Mouse (Mus musculus): ENCODE results near the gene Olfr558. TPM values are rescaled to one million over a fixed set of nuclear protein-coding genes. Genes with fewer than 3 reads are reported as not detected.

The Olfr558 gene
- polyA plus RNA-seq, 1 experiment from 2014 or later = not detected

- H3K27ac ChIP-seq = no peak overlapping the region
- no peaks in the 10 kb centered on the region for H3K9me3 ChIP-seq
- ATAC-seq (ENCODE audit: insufficient number of reproducible peaks, insufficient read depth, low FRiP score, low TSS enrichment, low read depth) = 0 out of 2 replicates have a peak, but pooled peaks have one; percentile 31
- H3K4me3 ChIP-seq (replicated peaks) = no peak overlapping the region
- WGBS = 19% methylated on average over 1 of the region's 1 CpGs
- no peaks in the 10 kb centered on the region for H3K36me3 ChIP-seq
- H3K9ac ChIP-seq (replicated peaks) = no peak overlapping the region
- no peaks in the 10 kb centered on the region for H3K27me3 ChIP-seq
- H3K4me2 ChIP-seq = no peak overlapping the region
- H3K4me1 ChIP-seq (replicated peaks) = no peaks in the 10 kb centered on the region
Observed at GRCm38 (mm10) chr7:102733793-102734192, 31.8 kb downstream of the Olfr558 start.

- no peak overlapping the region for H3K9ac ChIP-seq (replicated peaks)
- H3K4me3 ChIP-seq (replicated peaks) = no peak overlapping the region
- no peaks in the 10 kb centered on the region for H3K27me3 ChIP-seq
- WGBS = 49% methylated on average over 2 of the region's 2 CpGs
- H3K4me2 ChIP-seq = no peak overlapping the region
- no peak for ATAC-seq (ENCODE audit: insufficient number of reproducible peaks, insufficient read depth, low FRiP score, low TSS enrichment, low read depth)
- no peak overlapping the region for H3K27ac ChIP-seq
- H3K4me1 ChIP-seq (replicated peaks) = no peaks in the 10 kb centered on the region
- no peaks in the 10 kb centered on the region for H3K36me3 ChIP-seq
- no peaks in the 10 kb centered on the region for H3K9me3 ChIP-seq
Observed at GRCm38 (mm10) chr7:102737705-102738104, 35.7 kb downstream of the Olfr558 start.

- Histone ChIP-seq H3K9ac (replicated peaks) (no peak overlapping the region), H3K4me1 (replicated peaks) (no peaks in the 10 kb centered on the region), H3K36me3 (no peaks in the 10 kb centered on the region), H3K9me3 (no peaks in the 10 kb centered on the region), H3K27ac (no peak overlapping the region), H3K27me3 (no peaks in the 10 kb centered on the region), H3K4me3 (replicated peaks) (no peak overlapping the region), H3K4me2 (no peak overlapping the region)
- WGBS = 12% methylated on average over 1 of the region's 1 CpGs
- no peak for ATAC-seq (ENCODE audit: insufficient number of reproducible peaks, insufficient read depth, low FRiP score, low TSS enrichment, low read depth)
Observed at GRCm38 (mm10) chr7:102752086-102752485, 50.1 kb downstream of the Olfr558 start.

- H3K4me2 ChIP-seq = no peak within 1 kb of the TSS
- WGBS = 74% methylated on average over 4 of the region's 4 CpGs
- ATAC-seq (ENCODE audit: insufficient number of reproducible peaks, insufficient read depth, low FRiP score, low TSS enrichment, low read depth) = no peak
Observed at GRCm38 (mm10) chr7:102759266-102759665, 57.3 kb downstream of the Olfr558 start, which contains the start of the genes Olfr560 and Olfr78. Gene Olfr560, minus strand, starts transcription at chr7:102759366. Gene Olfr78, minus strand, starts transcription at chr7:102759471.

More at GRCm38 (mm10) chr7:102759266-102759665, 57.3 kb downstream of the Olfr558 start, which contains the start of the genes Olfr560 and Olfr78:
- H3K4me3 ChIP-seq (replicated peaks) = no peak within 1 kb of the TSS
- no peaks in the 10 kb centered on the region for H3K9me3 ChIP-seq
- no peaks in the 10 kb centered on the region for H3K36me3 ChIP-seq
- H3K27me3 ChIP-seq = no peaks in the 10 kb centered on the region
- no peaks in the 10 kb centered on the region for H3K4me1 ChIP-seq (replicated peaks)
- H3K27ac ChIP-seq = no peak within 1 kb of the TSS
- H3K9ac ChIP-seq (replicated peaks) = no peak within 1 kb of the TSS

Other genes with a start within 250 kb of the Olfr558 start
- 0.24 and 0.33 TPM in 2 replicates for gene Olfr543, start 220.5 kb upstream of the Olfr558 start, polyA plus RNA-seq (2016; fragmentation: Nextera tagmentation; extraction: Ambion mirVana)
- gene Olfr544, start 213.9 kb upstream of the Olfr558 start, polyA plus RNA-seq (2016; fragmentation: Nextera tagmentation; extraction: Ambion mirVana) = not detected in 2 replicates
- gene Olfr545, start 202.6 kb upstream of the Olfr558 start, polyA plus RNA-seq (2016; fragmentation: Nextera tagmentation; extraction: Ambion mirVana) = 0.09 TPM in 1 of 2 replicates, not detected in the other
- gene Olfr547, start 167.5 kb upstream of the Olfr558 start, polyA plus RNA-seq (2016; fragmentation: Nextera tagmentation; extraction: Ambion mirVana) = not detected in 2 replicates
- gene Olfr548-ps1, start 161.3 kb upstream of the Olfr558 start, polyA plus RNA-seq (2016; fragmentation: Nextera tagmentation; extraction: Ambion mirVana) = not detected in 2 replicates
- not detected in 2 replicates for gene Olfr549, start 152.3 kb upstream of the Olfr558 start, polyA plus RNA-seq (2016; fragmentation: Nextera tagmentation; extraction: Ambion mirVana)
- 0.44 and 0.59 TPM in 2 replicates for gene Trim21, start 136.7 kb upstream of the Olfr558 start, polyA plus RNA-seq (2016; fragmentation: Nextera tagmentation; extraction: Ambion mirVana)
- not detected in 2 replicates for gene Olfr550, start 130.8 kb upstream of the Olfr558 start, polyA plus RNA-seq (2016; fragmentation: Nextera tagmentation; extraction: Ambion mirVana)
- not detected in 2 replicates for gene Olfr551, start 110.3 kb upstream of the Olfr558 start, polyA plus RNA-seq (2016; fragmentation: Nextera tagmentation; extraction: Ambion mirVana)
- not detected in 2 replicates for gene Olfr552, start 104.4 kb upstream of the Olfr558 start, polyA plus RNA-seq (2016; fragmentation: Nextera tagmentation; extraction: Ambion mirVana)
- not detected in 2 replicates for gene Olfr553, start 84.0 kb upstream of the Olfr558 start, polyA plus RNA-seq (2016; fragmentation: Nextera tagmentation; extraction: Ambion mirVana)
- not detected in 2 replicates for gene Olfr554, start 63.8 kb upstream of the Olfr558 start, polyA plus RNA-seq (2016; fragmentation: Nextera tagmentation; extraction: Ambion mirVana)
- gene Olfr555, start 43.4 kb upstream of the Olfr558 start, polyA plus RNA-seq (2016; fragmentation: Nextera tagmentation; extraction: Ambion mirVana) = not detected in 2 replicates
- not detected in 2 replicates for gene Olfr556, start 37.3 kb upstream of the Olfr558 start, polyA plus RNA-seq (2016; fragmentation: Nextera tagmentation; extraction: Ambion mirVana)
- 14.9 and 15.0 TPM in 2 replicates for gene Trim68, start 14.9 kb upstream of the Olfr558 start, polyA plus RNA-seq (2016; fragmentation: Nextera tagmentation; extraction: Ambion mirVana)
- gene Olfr557, start 6.3 kb upstream of the Olfr558 start, polyA plus RNA-seq (2016; fragmentation: Nextera tagmentation; extraction: Ambion mirVana) = not detected in 2 replicates
- not detected in 2 replicates for gene Olfr33, start 16.9 kb downstream of the Olfr558 start, polyA plus RNA-seq (2016; fragmentation: Nextera tagmentation; extraction: Ambion mirVana)
- gene Olfr559, start 25.3 kb downstream of the Olfr558 start, polyA plus RNA-seq (2016; fragmentation: Nextera tagmentation; extraction: Ambion mirVana) = not detected in 2 replicates
- gene Olfr560, start 57.2 kb downstream of the Olfr558 start, polyA plus RNA-seq (2016; fragmentation: Nextera tagmentation; extraction: Ambion mirVana) = not detected in 2 replicates
- not detected in 2 replicates for gene Olfr78, start 57.3 kb downstream of the Olfr558 start, polyA plus RNA-seq (2016; fragmentation: Nextera tagmentation; extraction: Ambion mirVana)
- not detected in 2 replicates for gene Olfr561, start 69.0 kb downstream of the Olfr558 start, polyA plus RNA-seq (2016; fragmentation: Nextera tagmentation; extraction: Ambion mirVana)
- gene Olfr564, start 101.3 kb downstream of the Olfr558 start, polyA plus RNA-seq (2016; fragmentation: Nextera tagmentation; extraction: Ambion mirVana) = not detected in 2 replicates
- not detected in 2 replicates for gene Olfr566, start 156.6 kb downstream of the Olfr558 start, polyA plus RNA-seq (2016; fragmentation: Nextera tagmentation; extraction: Ambion mirVana)
- gene Olfr568, start 174.9 kb downstream of the Olfr558 start, polyA plus RNA-seq (2016; fragmentation: Nextera tagmentation; extraction: Ambion mirVana) = not detected in 2 replicates
- not detected in 2 replicates for gene Olfr569, start 188.7 kb downstream of the Olfr558 start, polyA plus RNA-seq (2016; fragmentation: Nextera tagmentation; extraction: Ambion mirVana)
- gene Olfr570, start 192.4 kb downstream of the Olfr558 start, polyA plus RNA-seq (2016; fragmentation: Nextera tagmentation; extraction: Ambion mirVana) = not detected in 2 replicates
- gene Olfr571, start 215.3 kb downstream of the Olfr558 start, polyA plus RNA-seq (2016; fragmentation: Nextera tagmentation; extraction: Ambion mirVana) = not detected in 2 replicates
- gene Olfr572, start 222.2 kb downstream of the Olfr558 start, polyA plus RNA-seq (2016; fragmentation: Nextera tagmentation; extraction: Ambion mirVana) = not detected in 2 replicates
- gene Olfr573-ps1, start 240.4 kb downstream of the Olfr558 start, polyA plus RNA-seq (2016; fragmentation: Nextera tagmentation; extraction: Ambion mirVana) = not detected in 2 replicates
- gene Olfr574, start 246.3 kb downstream of the Olfr558 start, polyA plus RNA-seq (2016; fragmentation: Nextera tagmentation; extraction: Ambion mirVana) = not detected in 2 replicates